Mouse (Mus musculus) layer of hippocampus, adult 18-20 months (tissue): ENCODE data around the gene Mif. TPM values are rescaled to one million over a fixed set of nuclear protein-coding genes. Genes with fewer than 3 reads are reported as not detected.

ENCODE experiments used
- total RNA-seq, 2 experiments: library from RNA; stranded (reverse); gene quantifications; 2 replicates each; pipeline ENCODE4 v1.2.3; 2021

Mif gene
- total RNA-seq, 2 experiments from 2014 or later: 477 to 485 TPM

Other genes starting within 250 kb of the Mif start
- gene Susd2, start 216.2 kb downstream of the Mif start, total RNA-seq: 1 to 10 TPM; 1.9 to 2.4 TPM
- 10 to 100 TPM; 56.4 to 66.3 TPM for gene Cabin1, start 95.9 kb downstream of the Mif start, total RNA-seq
- 10 to 100 TPM; 50.6 to 58.3 TPM for gene Ddt, start 86.8 kb downstream of the Mif start, total RNA-seq
- not detected for gene Gm20441, start 79.3 kb downstream of the Mif start, total RNA-seq
- 1 to 10 TPM; 3.7 to 5.6 TPM for gene Gstt3, start 78.8 kb downstream of the Mif start, total RNA-seq
- 10 to 100 TPM; 10.2 to 10.3 TPM for gene Gstt1, start 61.7 kb downstream of the Mif start, total RNA-seq
- gene Gstt4, start 37.7 kb downstream of the Mif start, total RNA-seq: not detected
- 1 to 10 TPM; 3.5 to 3.6 TPM for gene Gstt2, start 22.8 kb downstream of the Mif start, total RNA-seq
- 1 to 10 TPM; 4.8 to 5.4 TPM for gene Derl3, start 33.2 kb upstream of the Mif start, total RNA-seq
- 10 to 100 TPM; 80.3 to 85.0 TPM for gene Smarcb1, start 61.4 kb upstream of the Mif start, total RNA-seq
- gene Chchd10, start 72.9 kb upstream of the Mif start, total RNA-seq: 100 to 1,000 TPM; 376 to 396 TPM
- gene Mmp11, start 76.3 kb upstream of the Mif start, total RNA-seq: 1 to 10 TPM; 1.8 to 2.1 TPM
- gene Gm867, start 80.4 kb upstream of the Mif start, total RNA-seq: under 1 TPM; 0.28 to 0.89 TPM
- gene Vpreb3, start 82.8 kb upstream of the Mif start, total RNA-seq: not detected
- under 1 TPM in 1 of 2 experiments, not detected in 1; 0.25 TPM for gene Gm5134, start 94.3 kb upstream of the Mif start, total RNA-seq
- gene Zfp280b, start 172.4 kb upstream of the Mif start, total RNA-seq: 10 to 100 TPM; 17.0 to 18.9 TPM